8 mouse cellular contexts compared by ENCODE assay signal in genomic region chr16:18686916-18687315, GRCm38 (mm10). TPM values are rescaled to one million over a fixed set of nuclear protein-coding genes. Genes with fewer than 3 reads are reported as not detected.
A peak's percentile ranks its signal among the peaks of the same experiment; 100 is the strongest.
DNase-seq lines count a peak whose midpoint lies in the region; ATAC-seq and TF ChIP-seq lines count a peak whose summit lies in the region.

No protein-coding gene starts in this region.

- H3K27ac ChIP-seq in gastrocnemius, adult 2 months: peak overlapping the region; percentile 94
- peak overlapping the region; percentile 54 for H3K27ac ChIP-seq in hindbrain, embryonic 16.5 days (ENCODE audit: low read depth, low read length)

- TF ChIP-seq CTCF in gastrocnemius, adult 2 months (IDR thresholded peaks at IDR 0.05): no peak

- H3K36me3 ChIP-seq in hindbrain, embryonic 16.5 days (ENCODE audit: control insufficient read depth, insufficient read depth, low read length): no peaks in the 10 kb centered on the region

- intact Hi-C loops in gastrocnemius, adult 2 months (cut with DNase I): no loop called here

- H3K4me1 ChIP-seq in hindbrain, embryonic 16.5 days (ENCODE audit: control insufficient read depth, insufficient read depth, low read depth, low read length): peaks cover 12% of the 10 kb centered on the region

- no peaks in the 10 kb centered on the region for H3K27me3 ChIP-seq in hindbrain, embryonic 16.5 days (replicated peaks; ENCODE audit: control insufficient read depth, insufficient read depth, low read length)

- peak; percentile 99 for DNase-seq in adipocyte (ENCODE audit: low spot score)
- peak; percentile 83 to 90 for DNase-seq in cerebellum, postnatal 36 days
- DNase-seq in gastrocnemius, adult 2 months: peak; percentile 97
- DNase-seq in left cerebral cortex, adult 18-20 months (ENCODE audit: low spot score in 2 of 2): peak; percentile 39 to 62
- DNase-seq in lung, postnatal 4 days: peak; percentile 89 to 94
- DNase-seq in retina, postnatal 7 days (ENCODE audit: low read depth, low spot score): peak; percentile 78
- peak; percentile 81 to 85 for DNase-seq in urinary bladder, postnatal 4 days (ENCODE audit: low spot score in 2 of 2)

- peak overlapping the region; percentile 53 for H3K4me2 ChIP-seq in hindbrain, embryonic 16.5 days (ENCODE audit: low read length)

- H3K9ac ChIP-seq in hindbrain, embryonic 16.5 days (ENCODE audit: low read depth, low read length): peak overlapping the region; percentile 56

- peak overlapping the region; percentile 62 for H3K4me3 ChIP-seq in gastrocnemius, adult 2 months
- H3K4me3 ChIP-seq in hindbrain, embryonic 16.5 days (ENCODE audit: low read length): peak overlapping the region; percentile 28

- ATAC-seq in hindbrain, embryonic 16.5 days: peak; percentile 97

- WGBS in hindbrain, embryonic 16.5 days: under 1% methylated on average over 16 of the region's 17 CpGs

- H3K9me3 ChIP-seq in hindbrain, embryonic 16.5 days (ENCODE audit: control insufficient read depth, low read length): no peaks in the 10 kb centered on the region

RNA-seq across cellular contexts. Expression of gene Sept5, which starts 57.2 kb away (rescaled TPM):
- 1 to 10 TPM; 3.1 to 6.1 TPM for total RNA-seq in gastrocnemius, adult 2 months (2021)
- 230 and 249 TPM in 2 replicates for polyA plus RNA-seq in hindbrain, embryonic 16.5 days (2015; fragmentation: Nextera tagmentation; extraction: Ambion mirVana)
- total RNA-seq in left cerebral cortex, adult 18-20 months (2021): 100 to 1,000 TPM; 824 to 876 TPM

Comparison
In these comparisons a context has a peak if more than half of its experiments do, and no peak if none do; other contexts are left out.
1. Peak in every context shown above with its lines: DNase-seq, ATAC-seq, H3K4me3 ChIP-seq and H3K27ac ChIP-seq.
2. RNA of gene Sept5, which starts 57.2 kb away (total RNA-seq): 824 to 876 TPM in left cerebral cortex, adult 18-20 months; 3.1 to 6.1 TPM in gastrocnemius, adult 2 months; every median in the first group is over 100 times any median in the second.